Mouse (Mus musculus) testis, adult 10 weeks (tissue): ENCODE measurements around the gene Mrps33. TPM values are rescaled to one million over a fixed set of nuclear protein-coding genes. Genes with fewer than 3 reads are reported as not detected.

Source experiments
- polyA plus RNA-seq: library from polyadenylated mRNA; stranded (reverse); fragments of 350-450 nt; fragmentation: Illumina TruSeq; extraction: RNeasy Lipid Tissue Mini Kit (QIAGEN cat#74804); gene quantifications from one replicate; pipeline ENCODE4 v1.2.3, GENCODE M21; 2014; ENCODE audit warnings: low read depth, low replicate concordance

The Mrps33 gene
- 53.6 TPM for polyA plus RNA-seq

GRCm38 (mm10) chr6:39810612-39811116, at the start of gene Mrps33:
Gene Mrps33, minus strand, starts transcription at chr6:39810988.

Other genes starting within 250 kb of the Mrps33 start
- 3.7 TPM for gene Adck2, start 237.1 kb downstream of the Mrps33 start, polyA plus RNA-seq
- gene Gm42420, start 225.2 kb downstream of the Mrps33 start, polyA plus RNA-seq: not detected
- 35.4 TPM for gene Ndufb2, start 218.4 kb downstream of the Mrps33 start, polyA plus RNA-seq
- 78.0 TPM for gene Braf, start 85.5 kb downstream of the Mrps33 start, polyA plus RNA-seq
- gene Tmem178b, start 62.3 kb upstream of the Mrps33 start, polyA plus RNA-seq: 8.7 TPM